Mouse (Mus musculus) thymus, adult 2 months (tissue): ENCODE results near the gene Arhgef28.

ENCODE experiments used
- CTCF ChIP-seq: fragments of 200-500 bp; IDR thresholded peaks from 2 replicates; pipeline ENCODE4 v1.5.1; 2012; ENCODE audit warnings: mild to moderate bottlenecking, control low read depth, low read length, moderate library complexity, borderline replicate concordance; ENCODE audit not compliant: control insufficient read depth, poor library complexity, insufficient read depth; ENCODE audit errors: extremely low read depth
- POLR2A ChIP-seq: fragments of 200-500 bp; IDR thresholded peaks from 2 replicates; pipeline ENCODE4 v1.6.1; 2012; ENCODE audit warnings: mild to moderate bottlenecking, low read length, control low read depth, moderate library complexity; ENCODE audit not compliant: control insufficient read depth, poor library complexity, insufficient read depth; ENCODE audit errors: extremely low read depth

- TF ChIP-seq CTCF: no peak
- TF ChIP-seq POLR2A: no peak
Observed at GRCm38 (mm10) chr13:98112812-98113503, 93.3 kb downstream of the Arhgef28 start.
